Mouse (Mus musculus) forebrain, embryonic 10.5 days (tissue): ENCODE measurements around the gene Znrf4. TPM values are rescaled to one million over a fixed set of nuclear protein-coding genes. Genes with fewer than 3 reads are reported as not detected.

Source experiments
- DNase-seq: peaks from one replicate; pipeline ENCODE4 v3.0.0-alpha.2; 2017; ENCODE audit warnings: low spot score; ENCODE audit errors: extremely low spot score
- H3K27ac ChIP-seq: fragments of 300-500 bp; sonication (generic); 2 replicates; pipeline ENCODE4 v1.5.1; 2016; ENCODE audit warnings: mild to moderate bottlenecking
- H3K27me3 ChIP-seq: fragments of 300-500 bp; sonication (generic); 2 replicates; pipeline ENCODE4 v1.6.1; 2016; ENCODE audit warnings: mild to moderate bottlenecking; ENCODE audit not compliant: poor library complexity, severe bottlenecking
- H3K36me3 ChIP-seq: fragments of 300-500 bp; sonication (generic); replicated peaks from 2 replicates; pipeline ENCODE4 v1.6.1; 2016; ENCODE audit warnings: mild to moderate bottlenecking, moderate library complexity
- H3K4me1 ChIP-seq: fragments of 300-500 bp; sonication (generic); 2 replicates; pipeline ENCODE4 v1.6.1; 2016
- H3K4me3 ChIP-seq: fragments of 300-500 bp; sonication (generic); 2 replicates; pipeline ENCODE4 v1.5.1; 2016; ENCODE audit warnings: mild to moderate bottlenecking, moderate library complexity
- H3K9me3 ChIP-seq: fragments of 300-500 bp; sonication (generic); 2 replicates; pipeline ENCODE4 v1.6.1; 2016; ENCODE audit warnings: mild to moderate bottlenecking, moderate library complexity
- WGBS: fragments of 180-500 bp; shearing (Covaris S2); methylation state at CpG from one replicate; pipeline ENCODE4 v1.1.7; 2016; 5-methylcytosine and 5-hydroxymethylcytosine counted together
- polyA plus RNA-seq: library from polyadenylated mRNA; unstranded; fragments of >200 nt; fragmentation: Nextera tagmentation; extraction: Ambion mirVana; gene quantifications from 2 replicates; pipeline ENCODE4 v1.2.1, GENCODE M21; 2016

Znrf4 gene
- polyA plus RNA-seq, 1 experiment from 2014 or later: not detected

GRCm38 (mm10) chr17:56515690-56516410 lies 3.6 kb upstream of the Znrf4 start:
- Histone ChIP-seq H3K27me3 (peaks cover 64% of the 10 kb centered on the region), H3K9me3 (peaks cover 15% of the 10 kb centered on the region), H3K36me3 (no peaks in the 10 kb centered on the region), H3K27ac (peak overlapping the region; percentile 81), H3K4me3 (peak overlapping the region; percentile 25), H3K4me1 (peaks cover 34% of the 10 kb centered on the region)
- 11% methylated on average over 13 of the region's 13 CpGs for WGBS
- no peak for DNase-seq

DNA sequence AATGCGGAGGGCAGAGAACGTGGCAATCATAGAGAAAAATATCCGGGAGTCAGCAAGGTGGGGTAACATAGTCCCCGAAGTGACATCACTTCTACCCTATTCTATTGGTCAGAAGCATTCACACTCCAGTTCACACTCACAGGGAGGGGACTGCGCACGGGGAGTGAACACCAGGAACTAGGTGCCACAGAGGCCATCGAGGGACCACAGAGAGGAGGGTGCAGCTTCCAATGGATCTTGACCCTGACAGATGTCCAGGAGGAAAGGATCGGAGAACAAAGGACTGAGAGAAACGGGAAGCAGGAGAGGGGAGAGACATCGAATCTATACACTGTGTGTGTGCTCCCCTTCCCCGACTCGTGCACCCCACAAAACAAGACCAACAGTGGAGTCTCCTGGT lies 2.7 kb upstream of the Znrf4 start:
- 58% methylated on average over 12 of the region's 12 CpGs for WGBS
- no peak for DNase-seq
- H3K36me3 ChIP-seq: no peaks in the 10 kb centered on the region
- H3K27ac ChIP-seq: peak overlapping the region; percentile 81
- H3K9me3 ChIP-seq: peaks cover 15% of the 10 kb centered on the region
- no peak overlapping the region for H3K4me3 ChIP-seq
- peaks cover 73% of the 10 kb centered on the region for H3K27me3 ChIP-seq
- H3K4me1 ChIP-seq: peaks cover 43% of the 10 kb centered on the region

GRCm38 (mm10) chr17:56514330-56514729 lies 2.1 kb upstream of the Znrf4 start:
- Histone ChIP-seq H3K4me3 (no peak overlapping the region), H3K27me3 (peaks cover 79% of the 10 kb centered on the region)
- no peak for DNase-seq

DNA sequence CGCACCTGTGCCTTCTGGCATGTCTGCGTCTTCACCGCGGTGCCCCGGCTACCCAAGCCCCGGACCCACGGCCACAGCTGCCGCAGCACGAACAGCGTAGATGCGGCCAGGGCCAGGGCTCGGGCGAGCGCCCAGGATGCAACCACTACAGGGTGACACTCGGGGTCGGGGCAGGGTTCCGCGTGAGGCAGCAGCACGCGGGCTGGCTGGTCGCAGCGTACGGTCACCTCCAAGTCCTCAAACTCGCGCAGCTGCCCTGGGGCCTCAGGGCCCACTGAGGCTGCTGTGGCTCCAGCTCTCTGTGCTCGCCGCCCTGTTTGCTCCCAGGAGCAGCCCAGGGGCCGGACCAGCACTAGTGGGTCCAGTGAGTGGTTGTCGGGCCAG lies 532 bp downstream of the Znrf4 start:
- peak overlapping the region; percentile 97 for H3K27ac ChIP-seq
- peaks cover 76% of the 10 kb centered on the region for H3K4me1 ChIP-seq
- H3K4me3 ChIP-seq: peak overlapping the region; percentile 38
- WGBS: 23% methylated on average over 29 of the region's 29 CpGs
- DNase-seq: no peak
- peaks cover 87% of the 10 kb centered on the region for H3K27me3 ChIP-seq
- peaks cover 15% of the 10 kb centered on the region for H3K9me3 ChIP-seq
- H3K36me3 ChIP-seq: no peaks in the 10 kb centered on the region

More at GRCm38 (mm10) chr17:56514330-56514729, 2.1 kb upstream of the Znrf4 start:
- Histone ChIP-seq H3K36me3 (no peaks in the 10 kb centered on the region), H3K9me3 (peaks cover 15% of the 10 kb centered on the region), H3K27ac (no peak overlapping the region), H3K4me1 (peaks cover 49% of the 10 kb centered on the region)

DNA sequence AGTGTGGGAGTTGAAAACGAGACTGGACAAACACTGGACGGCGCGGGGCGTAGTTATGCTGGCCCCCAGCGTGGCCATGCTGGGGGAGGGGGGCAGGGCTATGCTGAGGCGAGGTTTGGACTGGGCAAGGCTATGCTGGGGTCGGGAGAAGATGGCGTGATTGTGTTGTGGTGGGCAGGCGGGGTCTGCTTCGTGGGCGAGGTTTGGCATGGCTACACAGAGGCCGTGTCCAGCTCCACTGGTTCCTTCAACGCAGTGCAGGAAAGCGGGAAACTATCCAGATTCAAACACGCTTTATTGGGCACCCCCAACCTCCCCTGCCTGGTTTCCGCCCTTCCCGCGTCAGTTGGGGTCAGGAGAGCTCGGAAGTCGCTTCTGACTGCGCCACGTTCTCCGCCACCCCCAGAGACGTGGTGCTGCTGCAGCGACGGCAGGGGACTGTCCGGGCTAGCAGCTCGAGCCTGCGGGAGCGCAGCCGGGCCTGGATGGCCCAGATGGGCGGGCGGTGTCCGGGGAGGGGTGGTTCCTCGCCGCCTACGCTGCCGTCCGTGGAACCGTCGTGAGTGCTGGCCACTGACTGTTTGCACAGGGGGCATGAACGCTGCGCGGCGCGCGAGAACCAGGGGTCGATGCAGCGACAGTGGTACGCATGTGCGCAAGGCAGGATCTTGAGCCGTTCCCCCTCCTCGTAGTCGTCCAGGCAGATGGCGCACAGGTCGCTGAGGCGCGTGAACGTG lies 1.1 kb downstream of the Znrf4 start:
- peak overlapping the region; percentile 38 for H3K4me3 ChIP-seq
- peaks cover 15% of the 10 kb centered on the region for H3K9me3 ChIP-seq
- H3K36me3 ChIP-seq: no peaks in the 10 kb centered on the region
- peak; percentile 27 for DNase-seq
- peaks cover 76% of the 10 kb centered on the region for H3K4me1 ChIP-seq
- H3K27me3 ChIP-seq: peaks cover 87% of the 10 kb centered on the region
- 8% methylated on average over 60 of the region's 60 CpGs for WGBS
- H3K27ac ChIP-seq: peak overlapping the region; percentile 97

- Histone ChIP-seq H3K4me1 (peaks cover 73% of the 10 kb centered on the region), H3K9me3 (peaks cover 15% of the 10 kb centered on the region), H3K4me3 (peak overlapping the region; percentile 38), H3K27ac (peak overlapping the region; percentile 97), H3K36me3 (no peaks in the 10 kb centered on the region), H3K27me3 (peaks cover 82% of the 10 kb centered on the region)
- no peak for DNase-seq
- WGBS: 28% methylated on average over 27 of the region's 27 CpGs
Observed at GRCm38 (mm10) chr17:56510473-56510969, 1.7 kb downstream of the Znrf4 start.

DNA sequence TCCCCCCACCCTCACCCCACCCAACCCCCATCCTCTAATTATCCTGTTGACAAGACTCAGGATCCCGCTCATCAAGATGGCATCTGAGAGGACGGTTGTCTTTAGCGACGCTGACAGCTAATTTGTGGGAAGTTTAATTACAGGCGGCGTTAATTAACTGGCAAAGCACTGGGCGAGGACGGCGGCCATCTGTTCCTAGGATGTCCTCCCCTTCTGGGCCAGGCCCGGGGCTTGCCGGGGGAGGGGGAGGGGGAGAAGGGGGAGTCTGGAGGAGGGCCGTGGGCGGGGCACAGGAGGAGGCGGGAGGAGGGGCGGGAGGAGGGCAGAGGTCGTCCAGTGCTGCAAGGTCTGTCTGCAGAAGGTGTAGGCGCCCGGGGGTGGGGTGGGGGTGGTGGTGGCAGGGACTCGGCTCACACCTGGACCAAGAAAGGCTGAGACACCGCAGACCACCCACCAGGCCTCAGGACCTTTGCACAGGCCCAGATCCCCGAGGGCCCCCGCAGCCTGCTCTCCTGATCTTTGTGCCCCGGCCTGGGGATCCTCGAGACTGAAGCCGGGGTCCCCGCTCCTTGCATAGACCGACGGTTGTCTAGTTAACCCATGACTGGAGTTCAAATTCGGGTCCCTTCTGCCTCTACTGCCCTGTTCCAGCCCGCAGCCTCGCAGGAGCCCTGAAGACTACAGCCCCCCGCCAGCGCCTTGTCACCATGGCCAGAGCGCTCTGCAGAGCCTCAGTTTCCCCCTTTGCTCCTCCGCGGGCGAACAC lies 2.3 kb downstream of the Znrf4 start:
- Histone ChIP-seq H3K4me3 (peak overlapping the region; percentile 38), H3K9me3 (peaks cover 18% of the 10 kb centered on the region), H3K36me3 (no peaks in the 10 kb centered on the region), H3K27me3 (peaks cover 75% of the 10 kb centered on the region), H3K27ac (peak overlapping the region; percentile 97), H3K4me1 (peaks cover 66% of the 10 kb centered on the region)
- DNase-seq: peak; percentile 77
- WGBS: 6% methylated on average over 31 of the region's 37 CpGs

DNA sequence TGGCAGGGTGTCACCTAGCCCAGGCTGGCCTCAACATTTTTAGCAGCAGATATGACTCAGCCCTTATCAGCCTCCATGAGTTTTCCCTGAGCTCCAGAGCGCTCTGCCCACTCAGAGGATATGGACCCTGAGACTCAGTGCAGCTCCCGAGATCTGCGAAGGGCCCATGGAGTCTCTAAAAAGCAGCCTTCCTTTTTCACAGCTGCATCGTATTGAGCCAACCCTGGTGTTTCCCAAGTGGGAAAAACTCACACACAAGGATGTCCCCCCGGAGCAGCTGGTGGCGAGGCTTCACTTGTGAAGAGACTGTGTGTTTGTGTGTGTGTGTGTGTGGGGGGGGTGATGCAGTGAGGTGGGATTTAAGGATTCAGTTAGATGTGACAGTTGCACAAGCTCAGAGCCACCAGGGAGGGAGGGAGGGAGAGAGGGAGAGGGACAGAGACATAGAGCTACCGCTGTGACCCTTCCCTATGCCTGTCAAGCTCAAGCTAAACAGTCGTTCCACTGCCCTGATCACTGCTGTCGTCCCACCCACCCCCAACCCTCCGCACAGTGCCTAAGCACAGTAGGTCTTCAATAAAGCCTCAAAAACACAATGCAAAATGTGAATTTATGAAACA lies 3.1 kb downstream of the Znrf4 start:
- DNase-seq: no peak
- Histone ChIP-seq H3K4me3 (peak overlapping the region; percentile 38), H3K36me3 (no peaks in the 10 kb centered on the region), H3K4me1 (peaks cover 61% of the 10 kb centered on the region), H3K27me3 (peaks cover 68% of the 10 kb centered on the region), H3K27ac (peak overlapping the region; percentile 97), H3K9me3 (peaks cover 25% of the 10 kb centered on the region)
- WGBS: 36% methylated on average over 10 of the region's 10 CpGs

- Histone ChIP-seq H3K27ac (peak overlapping the region; percentile 97), H3K9me3 (peaks cover 26% of the 10 kb centered on the region), H3K36me3 (no peaks in the 10 kb centered on the region), H3K27me3 (peaks cover 50% of the 10 kb centered on the region), H3K4me1 (peaks cover 63% of the 10 kb centered on the region), H3K4me3 (peak overlapping the region; percentile 71)
- WGBS: under 1% methylated on average over 42 of the region's 42 CpGs
- DNase-seq: peak; percentile 95
Observed at GRCm38 (mm10) chr17:56507161-56508068, 4.8 kb downstream of the Znrf4 start.

DNA sequence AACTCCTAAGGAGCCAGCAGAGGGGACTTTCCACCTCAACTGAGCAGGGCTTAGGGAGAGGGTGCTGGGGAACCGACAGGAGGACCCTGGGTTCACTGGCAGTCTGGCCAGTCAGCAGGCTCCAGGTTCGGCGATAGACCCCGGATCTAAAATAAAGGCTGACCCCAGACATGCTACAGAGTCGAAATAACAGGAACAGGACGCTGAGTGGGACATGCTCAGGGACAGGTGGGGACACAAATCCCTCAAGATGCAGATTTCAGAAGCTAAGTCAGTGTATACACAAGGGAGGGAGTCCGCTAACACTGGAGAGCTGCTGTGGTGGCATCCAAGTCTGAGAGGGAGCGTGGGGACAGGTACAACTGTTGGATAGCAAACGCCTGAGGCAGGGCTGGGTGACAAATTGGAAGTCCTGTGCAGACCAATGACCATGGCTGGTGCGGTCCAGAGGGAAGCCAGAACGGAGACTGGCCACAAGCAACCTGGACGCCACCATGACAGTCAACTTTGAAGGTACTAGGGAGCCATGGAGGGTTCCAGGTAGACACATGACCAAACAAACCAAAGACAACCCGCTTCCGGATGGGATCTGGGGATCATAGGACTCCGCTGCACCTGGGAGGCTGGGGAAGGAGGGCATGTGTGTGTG lies 5.7 kb downstream of the Znrf4 start:
- no peaks in the 10 kb centered on the region for H3K36me3 ChIP-seq
- peaks cover 62% of the 10 kb centered on the region for H3K4me1 ChIP-seq
- peaks cover 42% of the 10 kb centered on the region for H3K27me3 ChIP-seq
- H3K27ac ChIP-seq: peak overlapping the region; percentile 97
- peaks cover 18% of the 10 kb centered on the region; the same call in 1 of the 2 replicates for H3K9me3 ChIP-seq
- peak overlapping the region; percentile 71 for H3K4me3 ChIP-seq
- 55% methylated on average over 15 of the region's 15 CpGs for WGBS
- no peak for DNase-seq

DNA sequence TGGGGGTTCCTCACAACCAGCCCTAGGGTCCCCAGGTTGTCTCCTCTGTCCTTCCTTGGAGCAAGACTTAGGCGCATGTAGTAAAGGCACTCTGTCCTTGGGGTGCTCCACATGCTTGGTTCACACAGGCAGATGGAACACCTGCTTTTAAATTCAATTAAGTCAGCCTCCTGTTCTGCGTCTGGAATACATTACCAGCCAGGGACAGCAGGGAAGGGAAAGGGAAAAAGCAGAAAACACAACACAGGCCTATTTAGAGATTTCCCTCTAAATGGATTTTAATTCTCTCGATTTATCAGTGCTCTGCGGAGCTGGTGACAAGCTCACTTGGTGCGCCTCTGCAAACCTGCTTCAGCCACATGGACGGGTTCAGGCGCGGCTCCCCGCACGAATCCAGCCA lies 6.8 kb downstream of the Znrf4 start:
- Histone ChIP-seq H3K36me3 (no peaks in the 10 kb centered on the region), H3K4me3 (no peak overlapping the region), H3K4me1 (peaks cover 50% of the 10 kb centered on the region), H3K9me3 (peaks cover 17% of the 10 kb centered on the region; the same call in 1 of the 2 replicates), H3K27ac (no peak overlapping the region), H3K27me3 (peaks cover 30% of the 10 kb centered on the region)
- DNase-seq: no peak
- 83% methylated on average over 10 of the region's 10 CpGs for WGBS
